Mouse (Mus musculus) embryonic facial prominence, embryonic 14.5 days (tissue): ENCODE measurements around the gene Tmem30c. TPM values are rescaled to one million over a fixed set of nuclear protein-coding genes. Genes with fewer than 3 reads are reported as not detected.

Experiments
- ATAC-seq: fragments of 200-750 bp; cut with Nextera tagmentation; 2 replicates; pipeline ENCODE4 v1.8.0; 2017; ENCODE audit warnings: low read depth, moderate number of reproducible peaks, moderate TSS enrichment
- DNase-seq: peaks from one replicate; pipeline ENCODE4 v3.0.0-alpha.2; 2015; ENCODE audit warnings: low spot score
- H3K27ac ChIP-seq: fragments of 300-500 bp; sonication (generic); replicated peaks from 2 replicates; pipeline ENCODE4 v1.5.1; 2014; ENCODE audit warnings: low read depth, mild to moderate bottlenecking, low read length, moderate library complexity
- H3K27me3 ChIP-seq: fragments of 300-500 bp; sonication (generic); replicated peaks from 2 replicates; pipeline ENCODE4 v1.6.1; 2014; ENCODE audit warnings: low read length; ENCODE audit not compliant: control insufficient read depth, insufficient read depth
- H3K36me3 ChIP-seq: fragments of 300-500 bp; sonication (generic); 2 replicates; pipeline ENCODE4 v1.6.1; 2014; ENCODE audit warnings: low read length, mixed read lengths; ENCODE audit not compliant: control insufficient read depth, insufficient read depth
- H3K4me1 ChIP-seq: fragments of 300-500 bp; sonication (generic); 2 replicates; pipeline ENCODE4 v1.6.1; 2014; ENCODE audit warnings: antibody characterized with exemption, low read length; ENCODE audit not compliant: control insufficient read depth, insufficient read depth
- H3K4me2 ChIP-seq: fragments of 300-500 bp; sonication (generic); 2 replicates; pipeline ENCODE4 v1.6.1; 2014; ENCODE audit warnings: low read depth, mild to moderate bottlenecking, low read length, moderate library complexity, mixed read lengths
- H3K4me3 ChIP-seq: fragments of 300-500 bp; sonication (generic); 2 replicates; pipeline ENCODE4 v1.5.1; 2014; ENCODE audit warnings: low read depth, mild to moderate bottlenecking, low read length
- H3K9ac ChIP-seq: fragments of 300-500 bp; sonication (generic); 2 replicates; pipeline ENCODE4 v1.6.1; 2014; ENCODE audit warnings: low read depth, mild to moderate bottlenecking, low read length, moderate library complexity, mixed read lengths
- H3K9me3 ChIP-seq: fragments of 300-500 bp; sonication (generic); 2 replicates; pipeline ENCODE4 v1.6.1; 2016; ENCODE audit warnings: low read length; ENCODE audit not compliant: control insufficient read depth
- WGBS: fragments of 180-500 bp; shearing (Covaris S2); extraction: QIAGEN DNeasy Blood & Tissue Kit; methylation state at CpG from one replicate; pipeline ENCODE4 v1.1.7; 2014; 5-methylcytosine and 5-hydroxymethylcytosine counted together
- polyA plus RNA-seq: library from polyadenylated mRNA; unstranded; fragments of >200 nt; fragmentation: Nextera tagmentation; extraction: Ambion mirVana; gene quantifications from 2 replicates; pipeline ENCODE4 v1.2.1, GENCODE M21; 2014

Tmem30c gene
- polyA plus RNA-seq, 1 experiment from 2014 or later: not detected

DNA sequence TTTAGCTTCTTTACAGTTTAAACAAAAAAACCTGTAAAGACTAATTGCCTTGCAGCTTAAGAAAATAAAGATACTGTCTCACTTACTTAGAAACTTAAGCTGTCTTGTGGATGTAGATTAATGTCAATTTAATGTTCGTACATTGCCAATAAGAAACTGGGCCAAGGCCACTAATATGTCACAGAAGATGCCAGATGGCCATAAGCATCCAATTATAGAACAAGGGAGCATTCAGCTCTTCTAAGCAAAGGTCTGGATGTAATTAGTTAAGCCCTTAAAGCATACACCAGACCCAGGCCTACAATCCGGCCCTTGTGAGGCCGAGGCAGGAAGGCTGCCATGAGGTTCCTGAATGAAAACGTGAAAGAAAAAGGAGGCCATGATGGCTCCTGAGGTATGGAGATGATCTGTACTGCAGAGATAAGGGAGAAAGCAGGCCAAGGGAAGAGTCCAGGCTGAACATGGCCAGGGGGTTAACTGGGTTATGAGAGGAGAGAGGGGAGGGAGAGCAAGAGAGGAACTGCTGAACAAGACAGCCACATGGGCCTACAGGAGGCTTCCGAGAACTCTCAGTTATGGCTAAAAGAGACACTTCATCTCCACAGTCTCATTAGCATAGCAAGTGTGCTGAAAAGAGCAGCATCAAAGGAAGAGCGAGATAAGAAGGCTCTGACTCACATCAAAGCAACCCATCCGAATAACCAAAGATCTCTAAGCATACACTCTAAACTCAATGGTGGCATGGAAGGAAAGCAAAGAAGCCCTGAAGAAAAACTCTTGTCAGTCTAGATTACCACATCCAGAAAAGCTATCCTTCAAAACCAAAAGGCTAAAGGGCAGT lies 26.8 kb upstream of the Tmem30c start:
- H3K9ac ChIP-seq: no peak overlapping the region
- WGBS: 64% methylated on average over 7 of the region's 7 CpGs
- H3K36me3 ChIP-seq: no peaks in the 10 kb centered on the region
- H3K4me1 ChIP-seq: peaks cover 4% of the 10 kb centered on the region; the same call in 1 of the 2 replicates
- H3K9me3 ChIP-seq: peaks cover 11% of the 10 kb centered on the region; the same call in 1 of the 2 replicates
- DNase-seq (peak; percentile 64), ATAC-seq (no peak)
- no peak overlapping the region for H3K4me2 ChIP-seq
- no peak overlapping the region for H3K4me3 ChIP-seq
- H3K27me3 ChIP-seq: no peaks in the 10 kb centered on the region
- H3K27ac ChIP-seq: no peak overlapping the region

- Histone ChIP-seq H3K36me3 (no peaks in the 10 kb centered on the region), H3K27me3 (no peaks in the 10 kb centered on the region), H3K9me3 (peaks cover 11% of the 10 kb centered on the region; the same call in 1 of the 2 replicates), H3K4me3 (no peak overlapping the region), H3K9ac (no peak overlapping the region), H3K27ac (no peak overlapping the region), H3K4me1 (peaks cover 4% of the 10 kb centered on the region; the same call in 1 of the 2 replicates), H3K4me2 (no peak overlapping the region)
- WGBS: 63% methylated on average over 8 of the region's 8 CpGs
- DNase-seq (peak; percentile 18), ATAC-seq (no peak)
Measured at GRCm38 (mm10) chr16:57318637-57319125, 26.0 kb upstream of the Tmem30c start.

GRCm38 (mm10) chr16:57317882-57318636 lies 25.4 kb upstream of the Tmem30c start:
- ATAC-seq (no peak), DNase-seq (peak; percentile 14)
- no peak overlapping the region for H3K4me2 ChIP-seq
- peak overlapping the region; percentile 28; the same call in 1 of the 2 replicates for H3K27ac ChIP-seq
- H3K4me1 ChIP-seq: peaks cover 4% of the 10 kb centered on the region; the same call in 1 of the 2 replicates
- no peak overlapping the region for H3K9ac ChIP-seq
- WGBS: 47% methylated on average over 13 of the region's 13 CpGs
- H3K4me3 ChIP-seq: no peak overlapping the region
- no peaks in the 10 kb centered on the region for H3K27me3 ChIP-seq
- H3K9me3 ChIP-seq: peaks cover 11% of the 10 kb centered on the region; the same call in 1 of the 2 replicates
- H3K36me3 ChIP-seq: no peaks in the 10 kb centered on the region

DNA sequence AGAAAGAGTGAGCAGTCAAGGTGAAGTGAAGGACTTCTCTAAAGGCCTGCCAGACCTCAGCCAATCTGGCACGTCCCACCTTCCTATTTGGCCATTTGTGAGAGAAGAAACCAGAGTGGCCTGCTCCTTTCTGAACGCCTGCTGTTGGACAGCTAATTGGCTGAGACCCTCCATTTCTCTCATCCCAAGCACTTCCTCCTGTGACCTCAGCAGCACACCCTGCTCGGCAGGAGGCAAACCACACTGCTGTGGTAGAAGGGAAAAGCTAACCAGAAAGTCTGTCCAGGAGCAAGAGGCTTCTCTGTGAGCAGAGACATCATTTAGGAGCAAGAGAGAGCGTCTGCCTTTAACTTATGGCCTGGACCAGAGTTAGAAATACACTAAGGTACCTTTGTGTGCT lies 24.5 kb upstream of the Tmem30c start:
- Histone ChIP-seq H3K4me1 (peaks cover 4% of the 10 kb centered on the region; the same call in 1 of the 2 replicates), H3K4me3 (no peak overlapping the region), H3K27ac (no peak overlapping the region), H3K9me3 (peaks cover 11% of the 10 kb centered on the region; the same call in 1 of the 2 replicates), H3K27me3 (no peaks in the 10 kb centered on the region), H3K9ac (no peak overlapping the region), H3K36me3 (no peaks in the 10 kb centered on the region), H3K4me2 (no peak overlapping the region)
- no peak for ATAC-seq
- 65% methylated on average over 4 of the region's 4 CpGs for WGBS
- no peak for DNase-seq

- no peak overlapping the region for H3K4me3 ChIP-seq
- no peak overlapping the region for H3K9ac ChIP-seq
- H3K4me2 ChIP-seq: no peak overlapping the region
- DNase-seq (no peak), ATAC-seq (no peak)
- peaks cover 6% of the 10 kb centered on the region; the same call in 1 of the 2 replicates for H3K9me3 ChIP-seq
- 82% methylated on average over 9 of the region's 9 CpGs for WGBS
- no peak overlapping the region for H3K27ac ChIP-seq
- no peaks in the 10 kb centered on the region for H3K27me3 ChIP-seq
- H3K36me3 ChIP-seq: no peaks in the 10 kb centered on the region
- peaks cover 4% of the 10 kb centered on the region; the same call in 1 of the 2 replicates for H3K4me1 ChIP-seq
Measured at GRCm38 (mm10) chr16:57315026-57315425, 22.4 kb upstream of the Tmem30c start.

GRCm38 (mm10) chr16:57314236-57314635 lies 21.6 kb upstream of the Tmem30c start:
- ATAC-seq (peak; percentile 30; the same call in 1 of the 2 replicates), DNase-seq (no peak)
- Histone ChIP-seq H3K27ac (no peak overlapping the region), H3K36me3 (no peaks in the 10 kb centered on the region), H3K4me1 (peaks cover 4% of the 10 kb centered on the region; the same call in 1 of the 2 replicates), H3K4me2 (no peak overlapping the region), H3K9me3 (no peaks in the 10 kb centered on the region), H3K27me3 (no peaks in the 10 kb centered on the region), H3K9ac (no peak overlapping the region), H3K4me3 (no peak overlapping the region)
- 68% methylated on average over 3 of the region's 3 CpGs for WGBS

GRCm38 (mm10) chr16:57313487-57313886 lies 20.8 kb upstream of the Tmem30c start:
- 85% methylated on average over 3 of the region's 3 CpGs for WGBS
- ATAC-seq (no peak), DNase-seq (no peak)
- no peaks in the 10 kb centered on the region for H3K9me3 ChIP-seq
- no peaks in the 10 kb centered on the region for H3K27me3 ChIP-seq
- no peaks in the 10 kb centered on the region for H3K36me3 ChIP-seq
- no peak overlapping the region for H3K4me2 ChIP-seq
- H3K9ac ChIP-seq: no peak overlapping the region
- H3K27ac ChIP-seq: no peak overlapping the region
- H3K4me1 ChIP-seq: peaks cover 4% of the 10 kb centered on the region; the same call in 1 of the 2 replicates
- no peak overlapping the region for H3K4me3 ChIP-seq

DNA sequence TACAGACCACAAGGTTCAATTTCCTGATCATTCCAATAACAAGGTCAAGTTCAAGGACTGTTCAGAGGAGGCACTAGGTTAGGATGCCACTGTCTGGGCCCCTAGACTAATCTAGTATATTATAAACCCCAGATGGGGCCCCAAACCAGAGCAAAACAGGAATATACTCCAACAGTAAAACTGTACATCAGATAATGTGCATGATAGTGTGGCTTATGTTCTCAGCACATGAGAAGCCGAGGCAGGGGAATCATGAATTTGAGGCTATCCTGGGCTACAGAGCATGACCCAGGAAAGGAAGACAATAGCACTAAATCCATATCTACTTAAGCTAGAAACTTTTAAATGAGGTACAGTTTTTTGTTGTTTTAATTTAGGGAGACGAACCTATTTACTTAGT lies 19.5 kb upstream of the Tmem30c start:
- no peak for DNase-seq
- Histone ChIP-seq H3K9ac (no peak overlapping the region), H3K27me3 (no peaks in the 10 kb centered on the region), H3K4me1 (peaks cover 4% of the 10 kb centered on the region; the same call in 1 of the 2 replicates), H3K27ac (no peak overlapping the region), H3K4me2 (no peak overlapping the region), H3K4me3 (no peak overlapping the region), H3K36me3 (no peaks in the 10 kb centered on the region), H3K9me3 (no peaks in the 10 kb centered on the region)
- 77% methylated on average over 2 of the region's 2 CpGs for WGBS
- ATAC-seq: no peak
